Mouse (Mus musculus): ENCODE measurements around the gene Arhgap15. TPM values are rescaled to one million over a fixed set of nuclear protein-coding genes. Genes with fewer than 3 reads are reported as not detected.
A peak's percentile ranks its signal among the peaks of the same experiment; 100 is the strongest.

Gene Arhgap15
- polyA plus RNA-seq, 1 experiment from 2014 or later: 7.4 TPM

DNA sequence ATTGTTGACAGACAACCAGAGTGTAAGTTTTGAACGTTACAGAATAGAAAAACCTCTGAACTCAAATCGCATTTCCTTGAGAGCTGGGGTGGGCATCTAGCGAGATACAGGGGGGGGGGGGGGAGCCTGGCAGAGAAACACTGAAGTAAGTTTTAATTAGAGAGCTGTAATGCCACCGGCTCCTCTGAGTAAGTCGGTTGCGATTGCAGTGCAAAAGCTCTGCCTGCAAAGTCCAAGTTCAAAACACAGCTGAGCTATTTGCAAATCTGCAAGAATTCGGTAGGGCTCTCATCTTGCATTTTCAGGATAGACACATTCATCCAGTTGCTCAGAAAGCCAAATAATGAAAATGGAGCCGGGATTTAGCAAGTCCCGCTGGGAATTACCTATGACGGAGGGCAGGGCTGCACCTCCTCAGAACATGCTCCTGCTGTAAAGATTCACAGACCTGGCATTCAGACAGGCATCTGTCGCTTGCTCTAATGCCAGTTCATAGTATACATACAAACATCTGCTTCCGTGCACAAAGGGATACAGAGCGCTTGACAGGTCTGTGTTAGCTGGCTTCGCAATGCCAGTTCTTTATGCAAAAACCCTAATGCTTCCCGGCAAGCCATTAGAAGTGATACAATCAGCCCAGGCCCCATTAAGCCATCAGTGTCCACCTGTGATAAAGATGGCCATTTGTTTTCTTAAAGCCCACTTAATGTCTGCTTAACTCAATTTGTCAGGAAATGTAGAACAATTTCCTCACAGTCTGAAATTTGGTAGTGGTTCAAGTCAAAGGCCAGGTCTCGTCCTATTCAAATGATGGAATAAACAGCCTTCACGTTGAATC lies 556.6 kb downstream of the Arhgap15 start:
- Histone ChIP-seq H3K9me3 (ENCODE audit: control insufficient read depth, low read length) (no peaks in the 10 kb centered on the region), H3K27me3 (replicated peaks; ENCODE audit: control insufficient read depth, insufficient read depth, low read length) (no peaks in the 10 kb centered on the region), H3K4me3 (ENCODE audit: low read depth, low read length) (no peak overlapping the region), H3K27ac (ENCODE audit: low read depth, low read length) (no peak overlapping the region), H3K9ac (ENCODE audit: low read depth, low read length) (no peak overlapping the region), H3K4me1 (replicated peaks; ENCODE audit: control insufficient read depth, insufficient read depth, low read length) (no peaks in the 10 kb centered on the region), H3K4me2 (no peak overlapping the region), H3K36me3 (ENCODE audit: control insufficient read depth, insufficient read depth, low read length) (no peaks in the 10 kb centered on the region)
- DNase-seq (ENCODE audit: low spot score) (no peak), ATAC-seq (replicated peaks; ENCODE audit: low FRiP score) (no peak)
- 72% methylated on average over 17 of the region's 17 CpGs for WGBS

DNA sequence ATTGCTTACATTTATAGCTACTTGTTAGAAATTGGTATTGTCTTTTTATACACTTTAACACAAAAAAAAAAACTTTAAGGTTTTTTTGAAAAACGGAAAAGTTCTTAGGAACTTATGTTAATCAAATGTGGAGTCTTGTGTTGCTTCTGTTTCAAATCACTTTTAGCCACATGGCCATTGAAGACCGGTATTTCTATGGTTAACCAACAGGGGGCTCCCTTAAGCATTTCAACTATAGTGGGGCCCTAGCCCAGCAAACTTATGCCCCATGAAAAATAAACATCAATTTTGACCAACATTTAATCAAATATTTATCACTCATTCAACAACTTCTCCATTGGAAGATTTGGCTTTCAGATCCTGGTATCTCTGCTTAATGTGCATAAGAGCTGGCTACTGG lies 557.5 kb downstream of the Arhgap15 start:
- Histone ChIP-seq H3K27me3 (replicated peaks; ENCODE audit: control insufficient read depth, insufficient read depth, low read length) (no peaks in the 10 kb centered on the region), H3K27ac (ENCODE audit: low read depth, low read length) (no peak overlapping the region), H3K9ac (ENCODE audit: low read depth, low read length) (no peak overlapping the region), H3K4me2 (no peak overlapping the region), H3K36me3 (ENCODE audit: control insufficient read depth, insufficient read depth, low read length) (no peaks in the 10 kb centered on the region), H3K4me1 (replicated peaks; ENCODE audit: control insufficient read depth, insufficient read depth, low read length) (no peaks in the 10 kb centered on the region), H3K4me3 (ENCODE audit: low read depth, low read length) (no peak overlapping the region), H3K9me3 (ENCODE audit: control insufficient read depth, low read length) (no peaks in the 10 kb centered on the region)
- 42% methylated on average over 2 of the region's 2 CpGs for WGBS
- ATAC-seq (replicated peaks; ENCODE audit: low FRiP score) (no peak), DNase-seq (ENCODE audit: low spot score) (no peak)

DNA sequence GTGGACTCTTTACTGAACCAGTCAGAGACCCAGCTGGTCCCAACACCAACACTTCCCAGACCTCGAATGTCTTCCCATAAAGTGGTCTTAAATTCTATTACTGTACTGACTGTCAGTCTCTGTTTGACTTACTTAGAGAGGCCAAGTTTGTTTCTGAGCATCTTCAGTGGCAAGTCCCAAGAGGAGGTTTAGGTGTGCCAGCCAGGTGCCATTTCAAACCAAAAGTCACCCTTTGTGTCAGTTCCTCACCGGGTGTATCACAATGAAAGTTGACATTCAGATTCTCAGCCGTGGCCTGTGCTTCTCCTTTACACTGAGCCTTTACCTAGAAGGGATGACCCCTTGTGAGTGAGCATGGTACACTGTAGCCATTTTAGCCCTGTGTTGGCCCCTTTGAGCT lies 560.5 kb downstream of the Arhgap15 start:
- WGBS: 79% methylated on average over 3 of the region's 3 CpGs
- Histone ChIP-seq H3K9me3 (ENCODE audit: control insufficient read depth, low read length) (no peaks in the 10 kb centered on the region), H3K4me3 (ENCODE audit: low read depth, low read length) (no peak overlapping the region), H3K36me3 (ENCODE audit: control insufficient read depth, insufficient read depth, low read length) (no peaks in the 10 kb centered on the region), H3K9ac (ENCODE audit: low read depth, low read length) (no peak overlapping the region), H3K27me3 (replicated peaks; ENCODE audit: control insufficient read depth, insufficient read depth, low read length) (no peaks in the 10 kb centered on the region), H3K4me2 (no peak overlapping the region), H3K4me1 (replicated peaks; ENCODE audit: control insufficient read depth, insufficient read depth, low read length) (no peaks in the 10 kb centered on the region; the same call in 1 of the 2 replicates), H3K27ac (ENCODE audit: low read depth, low read length) (no peak overlapping the region)
- DNase-seq (ENCODE audit: low spot score) (no peak), ATAC-seq (replicated peaks; ENCODE audit: low FRiP score) (no peak)

DNA sequence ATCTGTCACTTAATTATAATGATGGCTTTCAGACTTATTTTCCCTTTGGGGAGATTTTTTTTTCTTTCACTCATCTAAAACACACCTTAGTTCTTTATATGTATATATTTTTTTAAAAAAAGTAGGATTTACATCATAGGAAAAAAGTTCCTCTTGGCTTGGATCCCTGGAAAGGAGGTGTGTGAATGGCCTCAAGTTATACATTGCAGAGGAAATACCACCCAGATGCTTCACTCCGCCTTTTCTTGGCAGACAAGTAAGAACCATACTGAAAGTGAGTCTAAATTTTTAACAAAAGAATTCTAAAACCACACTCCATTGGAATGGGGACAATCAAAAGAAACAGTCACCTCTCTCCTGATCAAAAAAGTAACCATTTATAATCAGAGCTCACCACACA lies 560.9 kb downstream of the Arhgap15 start:
- DNase-seq (ENCODE audit: low spot score): no peak
- 89% methylated on average over 1 of the region's 1 CpGs for WGBS

DNA sequence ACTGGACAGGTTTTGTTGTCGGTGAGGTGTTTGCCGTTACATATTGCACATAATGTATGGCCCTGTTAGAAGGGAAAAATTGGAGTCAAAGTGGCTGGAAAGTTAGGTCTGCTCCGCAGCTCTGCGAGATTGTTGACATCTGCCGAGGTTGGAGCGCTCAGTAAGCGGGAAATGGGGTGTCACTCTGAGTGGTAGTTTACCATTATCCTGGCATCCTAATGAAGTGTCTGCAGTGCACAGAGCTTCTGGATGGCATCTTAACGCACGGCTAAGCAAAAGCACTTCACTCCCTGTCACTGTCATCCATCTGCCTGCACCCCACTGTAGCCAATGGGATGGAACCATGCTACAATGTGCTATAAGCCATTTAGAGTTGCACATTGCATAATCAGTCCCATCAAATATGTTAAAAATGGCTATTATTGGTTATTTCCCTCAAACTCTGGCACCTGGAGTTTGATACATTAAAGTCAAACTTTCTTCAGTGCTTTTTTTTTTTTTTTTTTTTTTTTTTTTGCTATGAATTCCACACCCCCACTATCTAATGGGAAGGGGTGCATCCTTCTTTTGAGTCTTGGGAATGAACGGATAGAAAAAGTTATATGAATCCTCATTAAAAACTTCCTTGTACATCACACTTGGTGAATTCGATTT lies 561.6 kb downstream of the Arhgap15 start:
- Histone ChIP-seq H3K9me3 (ENCODE audit: control insufficient read depth, low read length) (no peaks in the 10 kb centered on the region), H3K9ac (ENCODE audit: low read depth, low read length) (no peak overlapping the region), H3K4me1 (replicated peaks; ENCODE audit: control insufficient read depth, insufficient read depth, low read length) (no peaks in the 10 kb centered on the region; the same call in 1 of the 2 replicates), H3K4me2 (no peak overlapping the region), H3K27me3 (replicated peaks; ENCODE audit: control insufficient read depth, insufficient read depth, low read length) (no peaks in the 10 kb centered on the region), H3K36me3 (ENCODE audit: control insufficient read depth, insufficient read depth, low read length) (no peaks in the 10 kb centered on the region), H3K27ac (ENCODE audit: low read depth, low read length) (no peak overlapping the region), H3K4me3 (ENCODE audit: low read depth, low read length) (no peak overlapping the region)
- no peak for ATAC-seq (replicated peaks; ENCODE audit: low FRiP score)
- no peak for DNase-seq (ENCODE audit: low spot score)
- WGBS: 89% methylated on average over 11 of the region's 11 CpGs

More for the DNA sequence above, 560.9 kb downstream of the Arhgap15 start:
- H3K9me3 ChIP-seq (ENCODE audit: control insufficient read depth, low read length): no peaks in the 10 kb centered on the region
- no peaks in the 10 kb centered on the region; the same call in 1 of the 2 replicates for H3K4me1 ChIP-seq (replicated peaks; ENCODE audit: control insufficient read depth, insufficient read depth, low read length)
- no peaks in the 10 kb centered on the region for H3K27me3 ChIP-seq (replicated peaks; ENCODE audit: control insufficient read depth, insufficient read depth, low read length)
- no peaks in the 10 kb centered on the region for H3K36me3 ChIP-seq (ENCODE audit: control insufficient read depth, insufficient read depth, low read length)
- no peak overlapping the region for H3K27ac ChIP-seq (ENCODE audit: low read depth, low read length)
- H3K4me3 ChIP-seq (ENCODE audit: low read depth, low read length): no peak overlapping the region
- H3K9ac ChIP-seq (ENCODE audit: low read depth, low read length): no peak overlapping the region
- H3K4me2 ChIP-seq: no peak overlapping the region
- ATAC-seq (replicated peaks; ENCODE audit: low FRiP score): no peak

DNA sequence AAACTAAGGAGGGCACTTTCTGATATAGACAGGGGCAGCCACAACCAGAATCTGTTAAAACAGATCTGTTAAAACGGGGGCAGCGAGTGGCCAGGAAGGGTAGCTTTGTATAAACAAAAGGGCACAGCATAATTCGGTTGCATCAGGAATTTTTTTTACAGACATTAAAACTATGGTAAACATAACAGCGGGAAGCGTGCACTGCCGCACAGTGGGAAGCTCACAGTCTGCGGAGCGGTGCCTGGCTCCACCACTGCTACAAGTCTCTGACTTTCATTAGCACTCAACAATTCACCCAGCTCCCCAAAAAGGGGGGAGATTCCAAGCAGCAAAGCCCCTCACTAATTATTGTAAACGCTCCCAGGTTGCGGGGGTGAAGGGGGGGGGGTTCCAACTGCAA lies 562.6 kb downstream of the Arhgap15 start:
- no peak for DNase-seq (ENCODE audit: low spot score)
- Histone ChIP-seq H3K4me3 (ENCODE audit: low read depth, low read length) (no peak overlapping the region), H3K9ac (ENCODE audit: low read depth, low read length) (no peak overlapping the region), H3K27ac (ENCODE audit: low read depth, low read length) (no peak overlapping the region), H3K9me3 (ENCODE audit: control insufficient read depth, low read length) (no peaks in the 10 kb centered on the region), H3K4me1 (replicated peaks; ENCODE audit: control insufficient read depth, insufficient read depth, low read length) (no peaks in the 10 kb centered on the region; the same call in 1 of the 2 replicates), H3K36me3 (ENCODE audit: control insufficient read depth, insufficient read depth, low read length) (no peaks in the 10 kb centered on the region), H3K4me2 (peak overlapping the region; percentile 38), H3K27me3 (replicated peaks; ENCODE audit: control insufficient read depth, insufficient read depth, low read length) (no peaks in the 10 kb centered on the region)
- WGBS: 30% methylated on average over 10 of the region's 10 CpGs
- no peak for ATAC-seq (replicated peaks; ENCODE audit: low FRiP score)

DNA sequence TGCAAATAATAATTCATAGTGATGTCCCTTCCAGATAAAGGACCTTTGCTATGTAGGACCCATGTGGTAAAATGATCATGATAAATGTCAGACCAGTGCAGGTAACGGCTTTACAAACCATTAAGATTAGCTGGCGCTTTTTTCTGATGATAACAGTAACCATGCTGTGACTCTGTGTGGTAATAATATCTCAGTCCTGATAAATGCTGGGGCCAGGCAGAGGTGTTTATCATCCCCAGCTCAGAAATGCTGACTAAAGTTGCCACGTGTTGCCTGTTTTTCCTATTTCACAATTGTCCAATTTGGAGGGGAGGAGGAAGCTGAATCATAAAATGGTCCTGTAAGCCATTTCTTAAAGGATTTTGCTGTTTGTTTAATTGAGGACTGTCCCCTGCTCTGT lies 564.9 kb downstream of the Arhgap15 start:
- peak; percentile 89 for ATAC-seq (replicated peaks; ENCODE audit: low FRiP score)
- no peak for DNase-seq (ENCODE audit: low spot score)
- no peaks in the 10 kb centered on the region for H3K9me3 ChIP-seq (ENCODE audit: control insufficient read depth, low read length)
- H3K4me1 ChIP-seq (replicated peaks; ENCODE audit: control insufficient read depth, insufficient read depth, low read length): no peaks in the 10 kb centered on the region; the same call in 1 of the 2 replicates
- no peak overlapping the region for H3K4me3 ChIP-seq (ENCODE audit: low read depth, low read length)
- no peak overlapping the region for H3K4me2 ChIP-seq
- H3K36me3 ChIP-seq (ENCODE audit: control insufficient read depth, insufficient read depth, low read length): no peaks in the 10 kb centered on the region
- no peaks in the 10 kb centered on the region for H3K27me3 ChIP-seq (replicated peaks; ENCODE audit: control insufficient read depth, insufficient read depth, low read length)
- 29% methylated on average over 3 of the region's 3 CpGs for WGBS
- H3K9ac ChIP-seq (ENCODE audit: low read depth, low read length): no peak overlapping the region
- peak overlapping the region; percentile 52; the same call in 1 of the 2 replicates for H3K27ac ChIP-seq (ENCODE audit: low read depth, low read length)

DNA sequence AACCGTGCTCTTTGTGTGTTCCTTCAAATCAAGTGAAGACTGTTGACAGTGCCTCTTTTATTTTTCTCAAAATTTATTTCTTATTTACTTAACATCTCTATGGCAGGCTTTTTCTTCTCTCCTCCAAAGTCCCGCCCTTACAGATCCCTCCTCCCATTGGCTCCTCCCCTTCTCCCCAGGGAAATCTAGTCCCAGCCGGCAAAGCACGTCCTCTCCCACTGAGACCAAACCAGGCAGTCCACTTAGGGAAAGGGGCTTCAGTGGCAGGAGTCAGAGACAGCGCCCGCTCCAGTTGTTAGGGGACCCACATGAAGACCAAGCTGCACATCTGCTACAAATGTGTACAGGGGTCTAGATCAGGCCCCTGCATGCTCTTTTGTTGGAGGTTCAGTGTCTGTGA lies 569.8 kb downstream of the Arhgap15 start:
- Histone ChIP-seq H3K27me3 (replicated peaks; ENCODE audit: control insufficient read depth, insufficient read depth, low read length) (no peaks in the 10 kb centered on the region), H3K4me2 (no peak overlapping the region), H3K4me3 (ENCODE audit: low read depth, low read length) (no peak overlapping the region), H3K9me3 (ENCODE audit: control insufficient read depth, low read length) (no peaks in the 10 kb centered on the region), H3K36me3 (ENCODE audit: control insufficient read depth, insufficient read depth, low read length) (no peaks in the 10 kb centered on the region), H3K4me1 (replicated peaks; ENCODE audit: control insufficient read depth, insufficient read depth, low read length) (no peaks in the 10 kb centered on the region; the same call in 1 of the 2 replicates), H3K27ac (ENCODE audit: low read depth, low read length) (no peak overlapping the region), H3K9ac (ENCODE audit: low read depth, low read length) (no peak overlapping the region)
- ATAC-seq (replicated peaks; ENCODE audit: low FRiP score) (no peak), DNase-seq (ENCODE audit: low spot score) (no peak)
- 78% methylated on average over 6 of the region's 6 CpGs for WGBS
